Mouse (Mus musculus) limb, embryonic 12.5 days (tissue): ENCODE measurements at regions not wholly inside any gene's neighbourhood (a gene's known extent, or its start where the extent isn't known, plus 50 kb on each side); places are given as distances from the start of the nearest gene placed in this dataset.

Experiments
- ATAC-seq: fragments of 200-750 bp; cut with Nextera tagmentation; 2 replicates; pipeline ENCODE4 v1.8.0; 2017; ENCODE audit warnings: low read depth, moderate TSS enrichment; ENCODE audit not compliant: insufficient number of reproducible peaks, insufficient read depth, low FRiP score, low TSS enrichment
- H3K27ac ChIP-seq: fragments of 300-500 bp; sonication (generic); 2 replicates; pipeline ENCODE4 v1.5.1; 2016; ENCODE audit warnings: mild to moderate bottlenecking, moderate library complexity
- H3K27me3 ChIP-seq: fragments of 300-500 bp; sonication (generic); 2 replicates; pipeline ENCODE4 v1.6.1; 2016; ENCODE audit warnings: mild to moderate bottlenecking, moderate library complexity
- H3K36me3 ChIP-seq: fragments of 300-500 bp; sonication (generic); 2 replicates; pipeline ENCODE4 v1.6.1; 2016; ENCODE audit warnings: mild to moderate bottlenecking, moderate library complexity
- H3K4me1 ChIP-seq: fragments of 300-500 bp; sonication (generic); replicated peaks from 2 replicates; pipeline ENCODE4 v1.6.1; 2016
- H3K4me2 ChIP-seq: fragments of 300-500 bp; sonication (generic); 2 replicates; pipeline ENCODE4 v1.6.1; 2016; ENCODE audit warnings: mild to moderate bottlenecking, moderate library complexity
- H3K4me3 ChIP-seq: fragments of 300-500 bp; sonication (generic); replicated peaks from 2 replicates; pipeline ENCODE4 v1.5.1; 2016; ENCODE audit warnings: mild to moderate bottlenecking
- H3K9ac ChIP-seq: fragments of 300-500 bp; sonication (generic); replicated peaks from 2 replicates; pipeline ENCODE4 v1.6.1; 2016; ENCODE audit warnings: mild to moderate bottlenecking, moderate library complexity
- H3K9me3 ChIP-seq: fragments of 300-500 bp; sonication (generic); 2 replicates; pipeline ENCODE4 v1.6.1; 2016; ENCODE audit warnings: mild to moderate bottlenecking, moderate library complexity
- WGBS: fragments of 180-500 bp; shearing (Covaris S2); methylation state at CpG from one replicate; pipeline ENCODE4 v1.1.7; 2016; 5-methylcytosine and 5-hydroxymethylcytosine counted together

GRCm38 (mm10) chr9:69705942-69706341 is 54.8 kb downstream of the Foxb1 start:
- Histone ChIP-seq H3K27me3 (peaks cover 14% of the 10 kb centered on the region), H3K9me3 (0 out of 2 replicates have a peak, but pooled peaks cover 4% of the 10 kb centered on the region), H3K4me2 (no peak overlapping the region), H3K4me1 (peaks cover 12% of the 10 kb centered on the region; the same call in 1 of the 2 replicates), H3K36me3 (no peaks in the 10 kb centered on the region), H3K27ac (no peak overlapping the region), H3K4me3 (no peak overlapping the region), H3K9ac (no peak overlapping the region)
- WGBS, result 59% methylated on average over 8 of the region's 8 CpGs
- no peak for ATAC-seq

GRCm38 (mm10) chr9:69705071-69705470 is 55.7 kb downstream of the Foxb1 start:
- Histone ChIP-seq H3K4me3 (no peak overlapping the region), H3K4me1 (peaks cover 12% of the 10 kb centered on the region; the same call in 1 of the 2 replicates), H3K27me3 (peaks cover 14% of the 10 kb centered on the region), H3K9ac (no peak overlapping the region), H3K4me2 (no peak overlapping the region), H3K36me3 (no peaks in the 10 kb centered on the region), H3K27ac (no peak overlapping the region), H3K9me3 (0 out of 2 replicates have a peak, but pooled peaks cover 4% of the 10 kb centered on the region)
- no peak for ATAC-seq
- WGBS, result 50% methylated on average over 4 of the region's 4 CpGs

- 64% methylated on average over 7 of the region's 7 CpGs for WGBS
- no peak overlapping the region for H3K9ac ChIP-seq
- peaks cover 12% of the 10 kb centered on the region; the same call in 1 of the 2 replicates for H3K4me1 ChIP-seq
- H3K4me3 ChIP-seq, result no peak overlapping the region
- H3K36me3 ChIP-seq, result no peaks in the 10 kb centered on the region
- H3K27me3 ChIP-seq, result peaks cover 14% of the 10 kb centered on the region
- ATAC-seq, result no peak
- no peak overlapping the region for H3K27ac ChIP-seq
- H3K9me3 ChIP-seq, result 0 out of 2 replicates have a peak, but pooled peaks cover 4% of the 10 kb centered on the region
- no peak overlapping the region for H3K4me2 ChIP-seq
These were observed 57.0 kb downstream of the Foxb1 start for GRCm38 (mm10) chr9:69703731-69704130.

- ATAC-seq, result no peak
- H3K4me3 ChIP-seq, result no peak overlapping the region
- H3K4me2 ChIP-seq, result no peak overlapping the region
- peaks cover 16% of the 10 kb centered on the region for H3K27me3 ChIP-seq
- H3K36me3 ChIP-seq, result no peaks in the 10 kb centered on the region
- 85% methylated on average over 8 of the region's 8 CpGs for WGBS
- no peak overlapping the region for H3K9ac ChIP-seq
- H3K27ac ChIP-seq, result no peak overlapping the region
- H3K9me3 ChIP-seq, result no peaks in the 10 kb centered on the region
- H3K4me1 ChIP-seq, result peaks cover 12% of the 10 kb centered on the region; the same call in 1 of the 2 replicates
These were observed 58.4 kb downstream of the Foxb1 start for GRCm38 (mm10) chr9:69702156-69702928.

GRCm38 (mm10) chr9:69700696-69701095 is 60.0 kb downstream of the Foxb1 start:
- H3K36me3 ChIP-seq, result no peaks in the 10 kb centered on the region
- no peaks in the 10 kb centered on the region for H3K9me3 ChIP-seq
- H3K27me3 ChIP-seq, result peaks cover 16% of the 10 kb centered on the region
- H3K9ac ChIP-seq, result no peak overlapping the region
- peaks cover 7% of the 10 kb centered on the region; the same call in 1 of the 2 replicates for H3K4me1 ChIP-seq
- no peak overlapping the region for H3K27ac ChIP-seq
- no peak overlapping the region for H3K4me3 ChIP-seq
- ATAC-seq, result no peak
- no peak overlapping the region for H3K4me2 ChIP-seq
- 78% methylated on average over 9 of the region's 9 CpGs for WGBS

- Histone ChIP-seq H3K9me3 (no peaks in the 10 kb centered on the region), H3K4me2 (no peak overlapping the region), H3K4me3 (no peak overlapping the region), H3K27me3 (peaks cover 25% of the 10 kb centered on the region), H3K4me1 (peaks cover 10% of the 10 kb centered on the region; the same call in 1 of the 2 replicates), H3K27ac (no peak overlapping the region), H3K9ac (no peak overlapping the region), H3K36me3 (no peaks in the 10 kb centered on the region)
- no peak for ATAC-seq
- 77% methylated on average over 3 of the region's 3 CpGs for WGBS
These were observed 69.0 kb downstream of the Foxb1 start for GRCm38 (mm10) chr9:69691756-69692155.

- H3K9me3 ChIP-seq, result no peaks in the 10 kb centered on the region
- no peak overlapping the region for H3K9ac ChIP-seq
- WGBS, result 6% methylated on average over 12 of the region's 12 CpGs
- H3K36me3 ChIP-seq, result no peaks in the 10 kb centered on the region
- no peak for ATAC-seq
- H3K4me2 ChIP-seq, result no peak overlapping the region
- no peak overlapping the region for H3K4me3 ChIP-seq
- peaks cover 10% of the 10 kb centered on the region; the same call in 1 of the 2 replicates for H3K4me1 ChIP-seq
- H3K27me3 ChIP-seq, result peaks cover 50% of the 10 kb centered on the region
- no peak overlapping the region for H3K27ac ChIP-seq
These were observed 73.2 kb downstream of the Foxb1 start for GRCm38 (mm10) chr9:69687349-69688123.

- 38% methylated on average over 4 of the region's 4 CpGs for WGBS
- Histone ChIP-seq H3K9ac (no peak overlapping the region), H3K4me2 (no peak overlapping the region), H3K36me3 (no peaks in the 10 kb centered on the region), H3K27ac (no peak overlapping the region), H3K9me3 (no peaks in the 10 kb centered on the region), H3K4me3 (no peak overlapping the region), H3K4me1 (peaks cover 12% of the 10 kb centered on the region), H3K27me3 (peaks cover 50% of the 10 kb centered on the region)
- no peak for ATAC-seq
These were observed 74.0 kb downstream of the Foxb1 start for GRCm38 (mm10) chr9:69686766-69687165.

GRCm38 (mm10) chr9:69685630-69686029 is 75.1 kb downstream of the Foxb1 start:
- 68% methylated on average over 4 of the region's 4 CpGs for WGBS
- Histone ChIP-seq H3K4me2 (no peak overlapping the region), H3K4me1 (peaks cover 15% of the 10 kb centered on the region), H3K36me3 (no peaks in the 10 kb centered on the region), H3K9ac (no peak overlapping the region), H3K27me3 (peaks cover 47% of the 10 kb centered on the region), H3K4me3 (no peak overlapping the region), H3K27ac (no peak overlapping the region), H3K9me3 (no peaks in the 10 kb centered on the region)
- no peak; the same call in 1 of the 2 replicates for ATAC-seq

GRCm38 (mm10) chr9:69681372-69682213 is 79.1 kb downstream of the Foxb1 start:
- peak; percentile 68; the same call in 1 of the 2 replicates for ATAC-seq
- peaks cover 24% of the 10 kb centered on the region for H3K27me3 ChIP-seq

More at GRCm38 (mm10) chr9:69681372-69682213, 79.1 kb downstream of the Foxb1 start:
- H3K27ac ChIP-seq, result 0 out of 2 replicates have a peak overlapping the region, but pooled peaks have one; percentile 23
- H3K36me3 ChIP-seq, result no peaks in the 10 kb centered on the region
- H3K4me2 ChIP-seq, result no peak overlapping the region
- no peaks in the 10 kb centered on the region for H3K9me3 ChIP-seq
- H3K4me3 ChIP-seq, result no peak overlapping the region
- no peak overlapping the region for H3K9ac ChIP-seq
- peaks cover 5% of the 10 kb centered on the region for H3K4me1 ChIP-seq
- 8% methylated on average over 9 of the region's 9 CpGs for WGBS
